Mouse (Mus musculus) telencephalon, adult 2 months (tissue): Measurements from ENCODE around the gene Slfn2.
"Not testable (repeated sequence)": the region's sequence is repeated elsewhere in the genome, so short reads cannot be mapped to it uniquely, and the experiment has no call there.

Experiments used
- DNase-seq: peaks from one replicate; pipeline ENCODE4 v3.0.0-alpha.2; 2011; ENCODE audit warnings: low read depth, low spot score

The Slfn2 gene

DNA sequence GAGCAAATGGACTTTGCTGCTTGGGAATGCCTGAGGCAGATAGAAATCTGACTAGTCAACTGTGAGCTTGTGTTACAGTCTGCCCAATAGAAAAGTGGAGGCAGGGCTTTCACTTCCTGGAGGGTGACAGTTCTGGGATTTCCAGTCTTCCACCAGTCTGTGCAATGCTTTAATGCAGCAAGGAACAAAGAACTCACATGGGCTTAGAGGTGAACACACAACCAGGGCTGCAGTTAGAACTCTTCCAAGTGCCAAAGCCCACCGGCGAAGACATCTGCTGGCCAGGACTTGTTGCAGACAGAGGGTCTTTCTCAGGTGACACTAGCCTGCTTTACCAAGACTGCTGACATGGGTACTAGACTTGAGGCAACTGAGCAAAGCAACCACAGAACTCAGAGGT, at the start of gene Slfn2:
TSS of gene Slfn2 (plus strand) at position 167 of the 400 bp plus-strand sequence.
- no peak for DNase-seq

GRCm38 (mm10) chr11:83016093-83016492, 48.8 kb upstream of the Slfn2 start:
- no peak for DNase-seq

DNA sequence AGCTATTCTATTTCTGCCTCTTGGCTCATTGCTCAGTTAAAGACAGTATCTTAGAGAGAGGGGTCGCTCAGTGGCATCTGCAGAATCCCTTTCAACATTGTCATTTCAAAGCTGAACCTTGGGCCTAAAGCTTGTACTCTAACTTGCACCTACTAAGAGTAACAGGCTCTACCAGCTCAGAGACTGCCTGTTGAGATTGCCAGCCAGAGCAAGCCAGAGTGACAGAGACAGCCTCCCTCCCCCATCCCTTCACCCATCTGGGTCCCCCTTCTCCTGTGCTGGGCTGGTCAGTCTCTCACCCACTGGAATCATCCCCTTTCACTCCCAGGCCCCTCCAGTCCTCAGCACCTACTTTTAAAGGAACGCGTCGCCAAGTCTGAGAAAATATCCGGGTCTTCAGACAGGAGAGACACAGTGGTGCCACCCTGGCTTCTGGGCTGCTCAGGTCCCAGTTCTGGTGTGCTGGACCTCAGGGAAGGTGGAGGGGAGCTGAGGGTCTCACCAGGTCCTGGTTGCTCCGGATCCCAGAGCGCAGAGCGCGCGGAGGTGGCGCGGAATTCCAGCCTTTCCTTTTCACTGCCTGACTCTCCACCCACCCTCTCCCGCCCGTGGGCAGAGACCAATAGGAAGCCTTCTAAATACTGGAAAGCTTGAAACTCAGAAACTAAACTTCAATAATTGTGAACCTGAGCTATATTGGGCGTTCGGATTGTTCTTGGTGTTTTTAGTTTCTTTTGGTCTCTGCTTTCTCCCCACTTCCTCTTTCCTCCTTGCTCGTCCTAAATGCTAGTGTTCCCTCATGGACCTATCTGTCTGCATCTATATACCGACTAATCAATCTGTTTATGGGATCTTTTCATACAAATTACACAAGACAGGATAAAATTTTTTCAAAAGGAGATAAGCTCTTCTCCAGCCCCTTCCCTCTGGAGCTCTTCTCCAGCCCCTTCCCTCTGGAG, 45.1 kb upstream of the Slfn2 start:
- DNase-seq, result not testable (repeated sequence)

DNA sequence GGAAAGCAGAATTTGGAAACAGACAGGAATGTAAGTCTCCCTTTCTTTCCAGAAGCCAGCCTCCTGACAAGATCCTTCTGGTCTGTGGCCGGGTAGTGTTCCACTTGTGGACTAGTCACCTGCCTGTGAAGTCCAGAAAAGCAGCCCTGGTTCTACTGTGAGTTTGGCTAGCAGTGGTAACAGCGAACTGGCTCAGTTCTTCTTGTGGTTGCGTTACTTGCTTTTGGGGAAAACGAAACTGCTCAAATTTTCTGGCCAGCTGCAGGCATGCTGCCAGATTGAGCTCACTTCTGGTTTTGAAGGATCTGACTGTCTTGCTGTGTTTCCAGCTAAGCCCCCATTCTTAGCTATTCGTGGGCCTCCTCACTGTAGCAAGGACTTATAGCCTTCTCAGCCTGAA, 44.3 kb upstream of the Slfn2 start, which contains the start of gene Slfn8:
TSS of gene Slfn8 (minus strand) at position 190 of the 400 bp plus-strand sequence.
- DNase-seq, result peak; percentile 15

GRCm38 (mm10) chr11:83038686-83039085, 26.2 kb upstream of the Slfn2 start:
- DNase-seq, result not testable (repeated sequence)

GRCm38 (mm10) chr11:83039156-83039555, 25.8 kb upstream of the Slfn2 start:
- DNase-seq, result no peak

GRCm38 (mm10) chr11:83039796-83040195, 25.1 kb upstream of the Slfn2 start:
- DNase-seq, result no peak

DNA sequence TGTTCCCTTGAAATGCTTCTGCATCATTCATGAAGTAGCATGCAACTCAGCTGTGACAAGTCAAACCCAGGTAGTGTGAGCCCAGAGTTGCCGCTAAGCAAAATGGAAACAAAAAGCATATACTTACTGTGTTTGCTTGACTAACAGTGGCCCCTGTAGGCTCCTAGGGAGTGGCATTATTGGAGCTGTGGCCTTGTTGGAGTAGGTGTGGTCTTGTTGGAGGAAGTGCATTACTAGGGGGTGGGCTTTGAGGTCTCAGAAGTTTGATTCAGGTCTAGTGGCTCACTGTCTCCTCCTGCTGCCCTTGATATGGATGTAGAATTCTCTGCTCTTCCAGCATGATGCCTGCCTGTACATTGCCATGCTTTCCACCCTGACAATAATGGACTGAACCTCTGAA, 24.6 kb upstream of the Slfn2 start:
- DNase-seq, result no peak

GRCm38 (mm10) chr11:83041000-83041399, 23.9 kb upstream of the Slfn2 start:
- DNase-seq, result no peak

DNA sequence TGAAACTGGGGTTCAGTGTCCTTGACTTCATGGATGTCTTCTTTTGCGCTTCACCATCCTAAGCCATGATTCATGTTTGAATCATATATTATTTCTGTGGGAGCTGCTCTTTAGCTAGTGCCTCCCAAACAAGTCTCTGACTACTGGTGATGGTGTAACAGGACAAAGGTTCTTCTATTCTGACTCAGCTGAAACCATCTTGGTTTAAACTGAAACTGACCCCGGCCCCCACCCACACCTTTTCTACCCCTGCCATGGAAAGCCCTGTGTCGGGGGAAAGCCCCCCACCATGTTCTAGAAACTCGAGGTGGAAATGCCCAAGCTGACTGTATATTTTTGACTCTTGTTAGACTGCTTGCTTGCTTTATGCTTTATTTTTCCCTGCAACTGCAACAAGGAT, 21.0 kb upstream of the Slfn2 start:
- DNase-seq, result no peak

DNA sequence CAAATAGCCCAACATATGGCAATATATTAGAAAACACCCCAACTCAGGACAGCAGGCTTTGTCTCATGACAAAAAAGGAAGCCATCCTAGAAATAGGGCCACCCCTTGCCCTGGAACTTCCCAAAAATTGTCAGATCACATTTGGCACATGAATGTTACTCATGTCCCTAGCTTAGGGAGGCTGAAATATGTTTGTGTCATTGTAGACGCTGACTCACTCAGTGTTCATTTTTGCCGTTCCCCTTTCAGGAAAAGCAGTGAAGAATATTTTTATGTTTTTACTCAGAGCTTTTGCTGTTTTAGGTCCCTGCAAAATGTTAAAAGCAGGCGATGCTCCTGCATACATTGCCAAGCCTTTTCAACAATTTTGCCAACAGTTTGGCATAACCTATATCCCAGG, 19.3 kb upstream of the Slfn2 start:
- DNase-seq, result peak; percentile 47

DNA sequence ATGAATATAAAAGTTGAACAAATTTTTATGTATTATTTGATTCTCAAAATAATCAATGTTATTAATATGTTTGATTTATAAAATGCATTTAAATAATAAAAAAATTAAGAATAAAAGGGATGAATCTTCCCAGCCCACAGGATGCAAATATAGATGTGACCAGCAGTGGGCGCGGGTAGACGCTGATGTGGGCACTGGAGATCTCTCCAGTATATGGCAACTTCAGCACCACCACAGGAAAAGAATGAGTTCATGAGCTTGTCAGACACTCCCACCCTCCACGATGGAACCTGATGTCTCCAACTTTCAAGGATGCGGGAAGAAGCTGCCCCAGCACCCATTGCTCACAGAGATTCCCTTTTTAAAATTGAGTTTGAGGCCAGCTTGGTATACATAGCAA, 7.0 kb upstream of the Slfn2 start:
- no peak for DNase-seq

DNA sequence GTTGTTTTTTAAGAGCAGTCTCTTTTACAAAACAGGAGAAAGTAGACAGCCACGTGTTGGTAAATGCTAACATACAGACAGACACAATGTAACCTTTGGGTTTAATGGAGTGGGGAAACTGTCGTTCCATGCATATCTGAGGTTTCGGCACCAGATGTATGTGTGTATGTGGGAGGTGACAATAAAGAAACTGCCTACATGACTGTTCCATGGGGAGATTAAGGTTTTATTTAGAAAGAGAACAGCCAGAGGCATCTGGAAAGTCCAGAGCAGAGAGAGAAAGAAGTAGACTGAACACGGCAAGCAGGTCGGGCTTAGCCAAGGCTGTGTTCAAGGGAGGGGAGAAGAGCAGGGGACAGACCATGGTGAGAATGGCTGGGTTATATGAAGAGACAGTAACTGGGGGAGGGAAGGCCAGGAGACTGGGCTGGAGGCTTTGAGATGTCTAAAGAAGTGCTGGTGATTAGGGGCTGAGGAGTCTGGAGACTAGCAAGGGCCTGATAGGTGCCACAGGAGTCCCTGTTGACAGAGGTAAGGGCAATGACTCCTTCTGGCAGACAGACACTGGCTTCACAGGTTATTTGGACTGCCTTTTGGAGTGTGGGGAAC, 4.4 kb upstream of the Slfn2 start:
- DNase-seq, result no peak

GRCm38 (mm10) chr11:83061806-83062205, 3.1 kb upstream of the Slfn2 start:
- no peak for DNase-seq

DNA sequence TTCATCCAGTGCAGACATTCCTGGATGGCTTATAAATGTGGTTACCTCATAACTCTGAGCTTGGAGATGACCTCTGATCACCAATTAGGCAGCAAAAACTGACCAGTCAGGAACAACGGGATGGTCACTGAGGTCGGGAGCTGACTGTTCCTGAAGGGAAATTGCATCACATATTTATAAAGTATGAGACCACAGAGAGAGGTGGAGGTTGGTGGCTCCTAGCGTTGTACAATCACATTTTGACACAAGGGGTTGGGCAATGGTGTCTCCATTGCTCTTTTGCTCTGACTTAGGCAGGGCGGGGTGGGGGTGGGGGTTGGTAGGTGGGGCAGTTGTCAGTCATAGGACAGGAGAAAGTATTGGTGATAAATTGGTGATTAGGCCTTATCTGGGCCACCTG, 1.8 kb upstream of the Slfn2 start:
- DNase-seq, result no peak

DNA sequence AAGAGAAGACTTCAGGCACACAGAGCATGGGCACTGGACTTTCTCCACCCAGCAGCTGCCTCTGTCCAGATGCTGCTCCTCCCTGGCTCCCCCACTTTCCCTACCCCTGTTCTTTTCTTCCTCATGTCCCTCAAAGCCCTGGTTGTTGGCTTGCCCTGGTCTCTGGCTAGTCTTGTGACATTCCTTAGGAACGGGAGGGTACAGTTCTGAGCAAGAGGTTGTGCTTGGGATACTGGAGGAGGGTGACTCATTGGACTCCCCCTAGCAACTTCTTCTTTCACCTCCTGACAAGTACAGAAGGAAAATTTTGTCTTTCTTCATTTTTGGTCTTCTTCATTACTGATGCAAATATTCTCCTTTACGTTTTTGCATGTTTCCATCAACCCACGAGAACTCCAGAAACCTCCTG, 967 bp upstream of the Slfn2 start:
- DNase-seq, result no peak

GRCm38 (mm10) chr11:83065441-83066344, 781 bp downstream of the Slfn2 start:
- no peak for DNase-seq

DNA sequence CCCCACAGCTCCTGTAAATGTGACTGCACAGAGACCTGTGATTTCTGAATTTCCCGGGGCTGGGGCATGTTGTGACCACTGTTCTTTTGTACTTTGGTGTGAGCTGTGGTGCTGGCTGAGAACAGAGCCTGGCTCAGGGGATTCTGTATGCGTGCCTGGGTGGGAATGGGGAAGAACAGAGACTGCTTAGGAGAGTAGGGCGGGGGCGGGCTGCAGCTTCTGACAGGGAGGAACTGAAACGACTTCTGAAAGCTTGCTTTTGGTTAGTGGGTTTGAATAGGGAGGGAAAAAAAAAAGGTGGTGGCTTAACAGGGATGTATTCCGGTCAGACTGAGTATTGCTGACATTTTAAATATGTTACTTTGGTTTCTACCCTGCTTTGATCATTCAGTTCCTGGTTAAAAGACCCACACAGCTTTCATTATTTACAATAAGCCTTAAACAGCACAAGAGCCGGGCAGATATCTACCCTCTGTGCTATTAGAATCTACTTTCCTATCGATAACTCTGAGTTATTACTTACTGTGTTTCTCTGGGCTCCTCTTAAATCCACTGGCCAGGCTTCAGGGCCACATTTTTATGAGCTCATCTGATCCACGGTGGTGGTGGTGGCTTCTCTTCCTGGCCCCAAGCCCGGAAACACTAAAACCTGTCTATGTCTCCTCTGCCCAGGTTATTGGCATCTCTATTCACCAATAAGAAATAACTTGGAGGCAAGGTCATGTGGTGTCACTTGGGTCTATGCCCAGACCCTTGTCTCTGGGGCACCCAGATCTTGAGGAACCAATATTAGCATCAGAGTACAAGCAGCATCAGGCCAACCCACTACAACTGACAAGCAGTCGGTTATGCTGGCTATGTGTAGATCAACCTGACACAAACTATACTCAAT, 2.0 kb downstream of the Slfn2 start:
- DNase-seq, result no peak

DNA sequence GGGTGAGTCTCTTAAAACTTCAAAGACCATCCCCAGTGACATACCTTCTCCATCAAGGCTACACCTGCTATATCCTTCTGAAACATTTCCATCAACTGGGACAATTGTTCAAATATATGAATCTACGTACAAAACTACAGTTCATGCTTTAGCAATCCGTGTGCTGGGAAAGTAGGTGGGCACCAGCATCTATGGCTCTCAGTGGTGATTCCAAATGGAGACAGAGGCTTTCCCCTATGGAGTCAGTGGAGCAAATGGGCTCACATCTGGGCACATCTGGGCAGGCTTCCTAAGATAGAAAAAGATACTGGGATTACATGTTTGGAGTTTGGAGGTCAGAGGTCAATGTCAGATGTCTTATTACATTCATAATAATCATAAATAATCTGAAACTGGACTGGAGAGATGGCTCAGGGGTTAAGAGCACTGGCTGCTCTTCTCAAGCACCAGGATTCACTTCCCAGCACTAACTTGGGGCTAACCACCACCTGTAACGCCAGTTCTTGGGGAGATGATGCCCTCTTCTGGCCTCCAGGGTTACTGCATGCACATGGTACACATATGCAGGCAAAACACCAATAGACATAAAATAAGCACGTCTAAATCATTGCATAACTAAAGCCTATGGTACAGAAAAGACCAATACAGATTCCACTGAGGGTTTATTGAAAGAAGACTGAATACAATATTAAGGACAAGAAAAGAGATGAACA, 3.2 kb downstream of the Slfn2 start:
- no peak for DNase-seq

DNA sequence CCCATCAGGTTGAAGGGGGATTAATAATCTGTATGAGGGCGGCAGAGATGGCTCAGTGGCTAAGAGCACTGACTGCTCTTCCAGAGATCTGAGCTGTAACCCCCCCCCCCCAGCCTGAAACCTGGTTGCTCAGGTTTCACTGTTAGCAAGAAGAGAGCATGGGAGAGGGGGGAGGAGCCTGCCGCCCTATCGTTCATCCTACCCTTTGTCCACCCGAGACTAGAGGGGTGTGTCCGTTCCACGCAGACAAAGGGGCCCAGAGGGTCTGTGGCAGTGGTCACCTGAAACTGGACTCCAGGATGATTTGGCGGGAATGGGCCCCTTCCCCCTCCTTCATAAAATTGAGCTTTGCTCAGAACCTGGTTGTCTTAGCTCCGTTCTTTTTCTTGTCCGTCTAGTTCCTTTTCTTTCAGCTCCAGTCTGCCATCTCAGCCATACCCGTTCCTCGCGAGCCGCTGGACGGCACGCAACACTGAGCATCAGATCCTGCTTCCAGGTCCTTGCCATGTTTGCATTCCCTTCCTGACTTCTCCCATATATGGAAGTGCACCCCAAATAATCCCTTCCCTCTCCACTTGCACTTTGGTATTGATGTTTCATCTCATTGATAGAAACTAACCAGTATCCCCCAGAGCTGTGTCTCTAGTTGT, 5.5 kb downstream of the Slfn2 start:
- DNase-seq, result no peak
